ENCODE assay signal across 9 mouse cellular contexts in genomic region chr5:140639312-140639711, GRCm38 (mm10).
"Had no signal": no experiment of that assay in that cellular context is flagged by ENCODE, and none has a peak within 500 bp of the region (broad histone marks: within the 10 kb centered on the region; RNA-seq: fewer than 3 reads in every experiment).

No protein-coding gene starts in this region.

- H3K27ac ChIP-seq: kidney, postnatal 0 days; liver, embryonic 12.5 days; macrophage; midbrain, embryonic 13.5 days had no signal

- ATAC-seq: liver, embryonic 12.5 days; midbrain, embryonic 13.5 days had no signal

- H3K4me2 ChIP-seq: liver, embryonic 12.5 days; lung, embryonic 14.5 days; midbrain, embryonic 13.5 days had no signal

- DNase-seq: kidney, adult 9 months; left cerebral cortex, postnatal 4 days; lung, embryonic 14.5 days; spleen, adult 18-20 months had no signal

- H3K27me3 ChIP-seq: liver, embryonic 12.5 days; megakaryocyte, embryonic 14.5 days; midbrain, embryonic 13.5 days had no signal

- H3K4me3 ChIP-seq: liver, embryonic 12.5 days; megakaryocyte, embryonic 14.5 days; midbrain, embryonic 13.5 days had no signal

- H3K9ac ChIP-seq: liver, embryonic 12.5 days; lung, embryonic 14.5 days; midbrain, embryonic 13.5 days had no signal

- H3K9me3 ChIP-seq: liver, embryonic 12.5 days; megakaryocyte, embryonic 14.5 days; midbrain, embryonic 13.5 days had no signal
